Mouse (Mus musculus): Measurements from ENCODE around the gene Mnat1. TPM values are rescaled to one million over a fixed set of nuclear protein-coding genes. Genes with fewer than 3 reads are reported as not detected.
A peak's percentile ranks its signal among the peaks of the same experiment; 100 is the strongest.

Mnat1 gene
- total and polyA plus RNA-seq, 2 experiments from 2014 or later: 16.1 to 16.3 TPM

- no peaks in the 10 kb centered on the region for H3K36me3 ChIP-seq (ENCODE audit: insufficient read depth)
- WGBS: 84% methylated on average over 2 of the region's 2 CpGs
- no peak for TF ChIP-seq CTCF (IDR thresholded peaks at IDR 0.05; ENCODE audit: low read depth)
- no peak overlapping the region for H3K9ac ChIP-seq
- ATAC-seq: no peak
- H3K27ac ChIP-seq (ENCODE audit: low read depth, low read length): no peak overlapping the region
- DNase-seq: no peak
- no peak overlapping the region for H3K4me3 ChIP-seq (ENCODE audit: low read depth, low read length)
- H3K4me1 ChIP-seq (ENCODE audit: insufficient read depth): peaks cover 6% of the 10 kb centered on the region; the same call in 1 of the 2 replicates
- peaks cover 16% of the 10 kb centered on the region for H3K27me3 ChIP-seq (ENCODE audit: insufficient read depth, low read length)
- no peak overlapping the region for H3K4me2 ChIP-seq (ENCODE audit: low read depth)
- H3K9me3 ChIP-seq (ENCODE audit: low read length): no peaks in the 10 kb centered on the region
Observed at GRCm38 (mm10) chr12:73107821-73108220, 15.7 kb upstream of the Mnat1 start.

DNA sequence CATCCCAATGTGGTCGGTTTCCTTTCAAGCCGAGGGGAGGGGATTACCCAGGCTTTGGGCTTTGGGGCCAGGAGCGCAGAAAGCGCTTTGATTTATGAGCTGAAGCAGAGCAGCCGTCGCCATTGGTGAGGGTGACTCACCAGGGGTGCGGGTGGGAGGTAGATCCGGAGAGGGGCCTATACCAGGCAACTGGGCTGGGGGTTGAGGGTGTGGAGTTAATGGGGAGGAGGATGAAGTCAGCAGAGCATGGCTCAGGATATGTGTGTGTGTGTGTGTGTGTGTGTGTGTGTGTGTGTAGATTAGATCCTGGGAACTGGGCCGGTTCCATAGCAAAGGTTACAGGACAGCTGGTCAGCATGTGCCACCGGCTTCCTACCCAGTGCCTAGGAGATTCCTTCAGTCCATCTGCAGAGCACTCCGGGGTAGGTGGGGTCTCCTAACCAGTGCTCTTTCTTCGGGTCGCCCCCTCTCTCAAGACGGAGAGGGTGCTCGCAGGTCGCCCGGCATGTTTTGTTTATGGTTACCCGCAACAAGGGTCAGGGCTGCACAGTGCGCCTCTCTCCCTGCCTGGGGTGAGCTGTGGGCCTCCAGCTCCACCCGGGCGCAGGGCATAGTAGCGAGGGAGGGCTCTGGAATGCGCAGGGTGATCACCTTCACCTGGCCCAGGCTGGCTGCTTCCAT, 12.9 kb upstream of the Mnat1 start:
- peaks cover 22% of the 10 kb centered on the region for H3K27me3 ChIP-seq (ENCODE audit: insufficient read depth, low read length)
- peak overlapping the region; percentile 100; the same call in 1 of the 2 replicates for H3K4me2 ChIP-seq (ENCODE audit: low read depth)
- WGBS: 10% methylated on average over 23 of the region's 23 CpGs
- H3K9ac ChIP-seq: no peak overlapping the region
- DNase-seq: no peak
- H3K36me3 ChIP-seq (ENCODE audit: insufficient read depth): no peaks in the 10 kb centered on the region
- H3K9me3 ChIP-seq (ENCODE audit: low read length): no peaks in the 10 kb centered on the region
- ATAC-seq: no peak
- no peak overlapping the region for H3K27ac ChIP-seq (ENCODE audit: low read depth, low read length)
- no peak overlapping the region for H3K4me3 ChIP-seq (ENCODE audit: low read depth, low read length)
- no peak for TF ChIP-seq CTCF (IDR thresholded peaks at IDR 0.05; ENCODE audit: low read depth)
- peaks cover 6% of the 10 kb centered on the region; the same call in 1 of the 2 replicates for H3K4me1 ChIP-seq (ENCODE audit: insufficient read depth)

- under 1% methylated on average over 39 of the region's 44 CpGs for WGBS
- peak overlapping the region; percentile 62 for H3K4me3 ChIP-seq (ENCODE audit: low read depth, low read length)
Observed at GRCm38 (mm10) chr12:73111561-73112325, 11.8 kb upstream of the Mnat1 start.

DNA sequence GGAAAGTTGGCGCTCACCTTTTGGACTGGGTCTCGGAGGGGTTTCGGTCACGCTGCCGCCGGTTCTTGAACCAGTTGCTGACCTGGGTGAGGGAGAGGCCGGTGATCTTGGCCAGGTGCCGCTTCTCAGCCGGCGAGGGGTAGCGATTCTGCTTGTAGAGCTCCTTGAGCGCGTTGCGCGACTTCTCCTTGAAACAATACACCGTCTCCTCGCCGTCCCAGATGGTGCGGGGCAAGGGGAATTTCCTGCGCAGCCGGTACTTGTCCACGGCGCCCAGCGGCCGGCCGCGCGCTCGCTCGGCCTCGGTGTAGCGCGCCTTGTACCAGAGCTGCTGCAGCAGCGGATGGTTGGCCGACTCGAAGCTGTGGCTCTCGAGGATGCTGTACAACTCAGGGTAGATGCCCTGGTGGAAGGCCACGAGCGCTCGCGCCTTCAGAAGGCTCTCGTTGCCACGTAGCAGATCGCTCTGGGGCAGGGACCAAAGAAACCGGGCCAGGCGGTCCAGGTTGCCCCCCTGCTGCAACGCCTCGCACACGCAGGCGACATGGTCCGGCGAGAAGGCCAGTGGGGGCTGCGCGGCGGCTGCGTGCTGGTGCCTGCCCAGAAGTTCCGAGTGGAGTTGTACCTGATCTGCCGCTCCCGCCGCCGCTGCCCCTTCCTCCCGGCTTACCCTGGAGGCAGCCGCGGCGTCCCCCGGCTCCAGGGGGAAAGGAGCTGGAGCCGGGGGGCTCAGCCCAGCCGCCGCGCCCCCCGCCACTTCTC, 11.0 kb upstream of the Mnat1 start:
- H3K4me2 ChIP-seq (ENCODE audit: low read depth): peak overlapping the region; percentile 100
- 2% methylated on average over 70 of the region's 71 CpGs for WGBS
- DNase-seq: peak; percentile 36
- peak overlapping the region; percentile 55 for H3K9ac ChIP-seq
- ATAC-seq: peak; percentile 62
- H3K9me3 ChIP-seq (ENCODE audit: low read length): no peaks in the 10 kb centered on the region
- no peak; the same call in 1 of the 2 replicates for TF ChIP-seq CTCF (IDR thresholded peaks at IDR 0.05; ENCODE audit: low read depth)
- no peaks in the 10 kb centered on the region for H3K36me3 ChIP-seq (ENCODE audit: insufficient read depth)
- no peak overlapping the region; the same call in 1 of the 2 replicates for H3K27ac ChIP-seq (ENCODE audit: low read depth, low read length)
- H3K4me1 ChIP-seq (ENCODE audit: insufficient read depth): peaks cover 6% of the 10 kb centered on the region; the same call in 1 of the 2 replicates
- peaks cover 25% of the 10 kb centered on the region for H3K27me3 ChIP-seq (ENCODE audit: insufficient read depth, low read length)
- peak overlapping the region; percentile 62 for H3K4me3 ChIP-seq (ENCODE audit: low read depth, low read length)

More at GRCm38 (mm10) chr12:73111561-73112325, 11.8 kb upstream of the Mnat1 start:
- peak overlapping the region; percentile 55 for H3K9ac ChIP-seq
- no peaks in the 10 kb centered on the region for H3K36me3 ChIP-seq (ENCODE audit: insufficient read depth)
- TF ChIP-seq CTCF (IDR thresholded peaks at IDR 0.05; ENCODE audit: low read depth): no peak
- H3K4me1 ChIP-seq (ENCODE audit: insufficient read depth): peaks cover 6% of the 10 kb centered on the region; the same call in 1 of the 2 replicates
- peak overlapping the region; percentile 100 for H3K4me2 ChIP-seq (ENCODE audit: low read depth)
- DNase-seq (peak; percentile 9), ATAC-seq (0 out of 2 replicates have a peak, but pooled peaks have one; percentile 19)
- H3K27ac ChIP-seq (ENCODE audit: low read depth, low read length): no peak overlapping the region
- H3K27me3 ChIP-seq (ENCODE audit: insufficient read depth, low read length): peaks cover 25% of the 10 kb centered on the region
- H3K9me3 ChIP-seq (ENCODE audit: low read length): no peaks in the 10 kb centered on the region

DNA sequence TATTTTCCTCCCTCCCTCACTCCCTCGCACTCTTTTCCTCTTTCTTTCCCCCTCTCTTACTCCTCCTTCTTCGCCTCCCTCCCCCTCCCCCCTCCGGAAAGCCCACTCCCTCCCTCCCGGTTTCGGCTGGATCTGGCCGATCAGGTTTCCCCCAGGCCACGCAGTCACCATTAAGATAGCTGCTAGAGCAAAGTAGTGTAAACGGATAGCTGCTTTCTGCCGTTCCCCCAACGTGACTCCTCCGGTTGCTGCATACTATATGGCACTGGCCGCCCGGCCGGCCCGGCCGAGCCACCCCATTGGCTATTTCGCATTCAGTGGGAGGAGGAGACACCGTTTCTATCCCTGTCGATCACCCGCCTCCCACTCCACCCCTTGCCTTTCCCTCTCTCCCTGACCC, 10.3 kb upstream of the Mnat1 start, which contains the start of gene Six4:
Gene Six4, minus strand, starts transcription at position 261 of the 400 bp plus-strand sequence.
- H3K4me2 ChIP-seq (ENCODE audit: low read depth): peak within 1 kb of the TSS; percentile 100
- no peaks in the 10 kb centered on the region for H3K36me3 ChIP-seq (ENCODE audit: insufficient read depth)
- H3K4me3 ChIP-seq (ENCODE audit: low read depth, low read length): peak within 1 kb of the TSS; percentile 62
- under 1% methylated on average over 19 of the region's 20 CpGs for WGBS
- peaks cover 6% of the 10 kb centered on the region; the same call in 1 of the 2 replicates for H3K4me1 ChIP-seq (ENCODE audit: insufficient read depth)
- ATAC-seq (peak; percentile 63), DNase-seq (peak; percentile 13)
- peak within 1 kb of the TSS; percentile 55 for H3K9ac ChIP-seq
- no peak within 1 kb of the TSS; the same call in 1 of the 2 replicates for H3K27ac ChIP-seq (ENCODE audit: low read depth, low read length)
- peaks cover 25% of the 10 kb centered on the region for H3K27me3 ChIP-seq (ENCODE audit: insufficient read depth, low read length)
- H3K9me3 ChIP-seq (ENCODE audit: low read length): no peaks in the 10 kb centered on the region
- TF ChIP-seq CTCF (IDR thresholded peaks at IDR 0.05; ENCODE audit: low read depth): no peak

DNA sequence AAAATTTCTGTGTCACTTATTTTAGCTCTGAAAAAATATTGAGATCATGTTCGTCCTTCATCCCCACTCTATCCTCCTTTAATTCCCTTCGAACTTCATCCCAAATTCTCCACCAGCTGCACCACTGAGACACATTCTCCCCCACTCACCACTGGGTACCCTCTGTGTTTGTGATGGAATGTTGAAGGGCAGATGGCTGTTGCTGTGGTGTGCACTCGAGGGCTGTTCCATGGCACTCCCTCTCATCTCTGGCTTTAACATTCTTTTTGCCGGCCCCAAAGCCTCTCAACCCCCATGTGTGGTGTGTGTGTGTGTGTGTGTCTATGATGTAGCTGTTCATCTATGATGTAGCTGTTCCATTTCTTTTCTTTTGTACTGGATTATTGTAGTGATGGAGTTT, 1.7 kb downstream of the Mnat1 start:
- ATAC-seq (no peak), DNase-seq (no peak)
- Histone ChIP-seq H3K9me3 (ENCODE audit: low read length) (no peaks in the 10 kb centered on the region), H3K36me3 (ENCODE audit: insufficient read depth) (no peaks in the 10 kb centered on the region), H3K9ac (no peak overlapping the region), H3K4me3 (ENCODE audit: low read depth, low read length) (no peak overlapping the region), H3K27me3 (ENCODE audit: insufficient read depth, low read length) (no peaks in the 10 kb centered on the region), H3K27ac (ENCODE audit: low read depth, low read length) (no peak overlapping the region), H3K4me1 (ENCODE audit: insufficient read depth) (peaks cover 5% of the 10 kb centered on the region; the same call in 1 of the 2 replicates), H3K4me2 (ENCODE audit: low read depth) (no peak overlapping the region)
- 73% methylated on average over 4 of the region's 4 CpGs for WGBS
- TF ChIP-seq CTCF (IDR thresholded peaks at IDR 0.05; ENCODE audit: low read depth): no peak

Measured in forebrain, postnatal 0 days (tissue).